Mouse (Mus musculus): ENCODE data around the gene Cd300lf. TPM values are rescaled to one million over a fixed set of nuclear protein-coding genes. Genes with fewer than 3 reads are reported as not detected.

Cd300lf gene
- total RNA-seq, 2 experiments from 2014 or later = 0.59 to 0.62 TPM

- DNase-seq (ENCODE audit: low spot score in 2 of 2) = no peak
- intact Hi-C loops (cut with DNase I) = no loop called here
These were observed 48.7 kb downstream of the Cd300lf start for GRCm38 (mm10) chr11:115085064-115085463.

- intact Hi-C loops (cut with DNase I) = loop anchor here (5.0 kb wide), 1 partner anchor 188 kb away; no protein-coding TSS in a partner anchor
- DNase-seq (ENCODE audit: low spot score in 2 of 2) = no peak
These were observed 49.2 kb downstream of the Cd300lf start for GRCm38 (mm10) chr11:115084595-115084994.

GRCm38 (mm10) chr11:115083376-115084139, 50.2 kb downstream of the Cd300lf start:
- peak; percentile 73 to 90 for DNase-seq (ENCODE audit: low spot score in 2 of 2)
- intact Hi-C loops (cut with DNase I) = loop anchor here (2.0 to 5.0 kb wide), 2 partner anchors 69 to 189 kb away; no protein-coding TSS in a partner anchor

- intact Hi-C loops (cut with DNase I) = loop anchor here (2.0 to 5.0 kb wide), 2 partner anchors 71 to 190 kb away; no protein-coding TSS in a partner anchor
- no peak for DNase-seq (ENCODE audit: low spot score in 2 of 2)
These were observed 51.6 kb downstream of the Cd300lf start for GRCm38 (mm10) chr11:115082196-115082595.

- no peak for DNase-seq (ENCODE audit: low spot score in 2 of 2)
- intact Hi-C loops (cut with DNase I) = loop anchor here (5.0 kb wide), 1 partner anchor 191 kb away; no protein-coding TSS in a partner anchor
These were observed 52.4 kb downstream of the Cd300lf start for GRCm38 (mm10) chr11:115081373-115081772.

GRCm38 (mm10) chr11:115080886-115081285, 52.9 kb downstream of the Cd300lf start:
- intact Hi-C loops (cut with DNase I) = loop anchor here (5.0 kb wide), 1 partner anchor 191 kb away; no protein-coding TSS in a partner anchor
- DNase-seq (ENCODE audit: low spot score in 2 of 2) = peak; percentile 72 to 78

- no peak for DNase-seq (ENCODE audit: low spot score in 2 of 2)
These were observed 55.1 kb downstream of the Cd300lf start for GRCm38 (mm10) chr11:115078680-115079079.

GRCm38 (mm10) chr11:115077436-115077835, 56.4 kb downstream of the Cd300lf start:
- intact Hi-C loops (cut with DNase I) = no loop called here
- no peak for DNase-seq (ENCODE audit: low spot score in 2 of 2)

More at GRCm38 (mm10) chr11:115078680-115079079, 55.1 kb downstream of the Cd300lf start:
- intact Hi-C loops (cut with DNase I) = no loop called here

GRCm38 (mm10) chr11:115075859-115076258, 57.9 kb downstream of the Cd300lf start:
- intact Hi-C loops (cut with DNase I) = no loop called here
- no peak for DNase-seq (ENCODE audit: low spot score in 2 of 2)

- intact Hi-C loops (cut with DNase I) = no loop called here
- no peak for DNase-seq (ENCODE audit: low spot score in 2 of 2)
These were observed 58.4 kb downstream of the Cd300lf start for GRCm38 (mm10) chr11:115075407-115075806.

GRCm38 (mm10) chr11:115073002-115073401, 60.8 kb downstream of the Cd300lf start:
- peak in 1 of 2 experiments; percentile 25 for DNase-seq (ENCODE audit: low spot score in 2 of 2)
- intact Hi-C loops (cut with DNase I) = no loop called here

- DNase-seq (ENCODE audit: low spot score in 2 of 2) = peak in 1 of 2 experiments; percentile 72
- intact Hi-C loops (cut with DNase I) = no loop called here
These were observed 62.0 kb downstream of the Cd300lf start for GRCm38 (mm10) chr11:115071631-115072294.

GRCm38 (mm10) chr11:115071015-115071551, 62.7 kb downstream of the Cd300lf start:
- intact Hi-C loops (cut with DNase I) = no loop called here
- DNase-seq (ENCODE audit: low spot score in 2 of 2) = no peak

- no peak for DNase-seq (ENCODE audit: low spot score in 2 of 2)
- intact Hi-C loops (cut with DNase I) = no loop called here
These were observed 67.0 kb downstream of the Cd300lf start for GRCm38 (mm10) chr11:115066768-115067167.

Other genes starting within 250 kb of the Cd300lf start
- gene Cd300a, start 244.0 kb downstream of the Cd300lf start, total RNA-seq (2021) = under 1 TPM; 0.51 to 0.68 TPM
- not detected for gene Cd300lb, start 199.6 kb downstream of the Cd300lf start, total RNA-seq (2021)
- gene Cd300c, start 164.8 kb downstream of the Cd300lf start, total RNA-seq (2021) = not detected
- gene Cd300ld, start 144.1 kb downstream of the Cd300lf start, total RNA-seq (2021) = not detected
- gene Cd300c2, start 132.1 kb downstream of the Cd300lf start, total RNA-seq (2021) = 1 to 10 TPM; 3.8 to 4.1 TPM
- not detected for gene Cd300ld2, start 117.8 kb downstream of the Cd300lf start, total RNA-seq (2021)
- 1 to 10 TPM in 1 of 2 experiments, not detected in 1; 1.3 TPM for gene Cd300ld4, start 107.0 kb downstream of the Cd300lf start, total RNA-seq (2021)
- gene Cd300ld5, start 96.2 kb downstream of the Cd300lf start, total RNA-seq (2021) = not detected
- gene Cd300ld3, start 85.6 kb downstream of the Cd300lf start, total RNA-seq (2021) = not detected
- not detected for gene Cd300e, start 71.8 kb downstream of the Cd300lf start, total RNA-seq (2021)
- under 1 TPM; 0.47 to 0.48 TPM for gene Rab37, start 42.6 kb downstream of the Cd300lf start, total RNA-seq (2021)
- gene Slc9a3r1, start 29.3 kb upstream of the Cd300lf start, total RNA-seq (2021) = 10 to 100 TPM; 76.2 to 83.0 TPM
- gene Tmem104, start 53.5 kb upstream of the Cd300lf start, total RNA-seq (2021) = 10 to 100 TPM; 15.1 to 18.7 TPM
- 10 to 100 TPM; 16.1 to 16.3 TPM for gene Nat9, start 53.9 kb upstream of the Cd300lf start, total RNA-seq (2021)
- gene Grin2c, start 133.3 kb upstream of the Cd300lf start, total RNA-seq (2021) = 10 to 100 TPM; 39.9 TPM
- 10 to 100 TPM; 19.6 to 20.8 TPM for gene Fdxr, start 143.1 kb upstream of the Cd300lf start, total RNA-seq (2021)
- 1 to 10 TPM; 7.2 to 7.5 TPM for gene Fads6, start 163.7 kb upstream of the Cd300lf start, total RNA-seq (2021)
- gene Otop2, start 173.2 kb upstream of the Cd300lf start, total RNA-seq (2021) = under 1 TPM in 1 of 2 experiments, not detected in 1; 0.38 TPM
- gene Ush1g, start 188.0 kb upstream of the Cd300lf start, total RNA-seq (2021) = under 1 TPM; 0.33 to 0.44 TPM
- not detected for gene Otop3, start 200.7 kb upstream of the Cd300lf start, total RNA-seq (2021)
- gene Hid1, start 233.8 kb upstream of the Cd300lf start, total RNA-seq (2021) = 100 to 1,000 TPM in 1 of 2 experiments, 10 to 100 TPM in 1; 98.7 to 101 TPM
- gene Cdr2l, start 247.9 kb upstream of the Cd300lf start, total RNA-seq (2021) = 10 to 100 TPM; 15.4 to 17.0 TPM